ENCODE assay signal across 7 mouse cellular contexts in genomic region chr1:153665066-153665715, GRCm38 (mm10). TPM values are rescaled to one million over a fixed set of nuclear protein-coding genes. Genes with fewer than 3 reads are reported as not detected.
DNase-seq lines count a peak whose midpoint lies in the region; ATAC-seq and TF ChIP-seq lines count a peak whose summit lies in the region.

No protein-coding gene starts in this region.

- no peak for DNase-seq in lung, adult 2 months
- DNase-seq in embryonic facial prominence, embryonic 11.5 days (ENCODE audit: low spot score), result peak; percentile 42
- peak; percentile 48 to 59 for DNase-seq in layer of hippocampus, postnatal 36 days
- DNase-seq in gastrocnemius, adult 18-20 months (ENCODE audit: low spot score), result no peak

- TF ChIP-seq CTCF in lung, adult 2 months (IDR thresholded peaks at IDR 0.05; ENCODE audit: insufficient read depth, low read length), result no peak

- ATAC-seq in lung, embryonic 16.5 days (ENCODE audit: low read depth), result peak; percentile 45; the same call in 1 of the 2 replicates
- peak; percentile 64 for ATAC-seq in embryonic facial prominence, embryonic 11.5 days (replicated peaks; ENCODE audit: insufficient number of reproducible peaks, low FRiP score, low TSS enrichment, low read depth)
- ATAC-seq in neural tube, embryonic 13.5 days (ENCODE audit: low read depth), result peak; percentile 57
- ATAC-seq in erythroid progenitor cell, adult 5-6 weeks (replicated peaks; ENCODE audit: low FRiP score, poor library complexity, severe bottlenecking), result no peak

- WGBS in lung, embryonic 16.5 days, result 10% methylated on average over 10 of the region's 10 CpGs
- 26% methylated on average over 10 of the region's 10 CpGs for WGBS in lung, adult 2 months
- 7% methylated on average over 10 of the region's 10 CpGs for WGBS in embryonic facial prominence, embryonic 11.5 days
- 3% methylated on average over 10 of the region's 10 CpGs for WGBS in neural tube, embryonic 13.5 days

- no peak for TF ChIP-seq POLR2A in lung, adult 2 months (IDR thresholded peaks at IDR 0.05; ENCODE audit: borderline replicate concordance, extremely low read depth, low read depth, low read length)

- peaks cover 15% of the 10 kb centered on the region; the same call in 1 of the 2 replicates for H3K27me3 ChIP-seq in lung, embryonic 16.5 days (ENCODE audit: control insufficient read depth, insufficient read depth, low read depth, low read length)
- no peaks in the 10 kb centered on the region for H3K27me3 ChIP-seq in embryonic facial prominence, embryonic 11.5 days (ENCODE audit: control insufficient read depth, insufficient read depth, low read length)
- no peaks in the 10 kb centered on the region for H3K27me3 ChIP-seq in neural tube, embryonic 13.5 days

- no peak overlapping the region for H3K9ac ChIP-seq in lung, embryonic 16.5 days (ENCODE audit: low read length)
- peak overlapping the region; percentile 13; the same call in 1 of the 2 replicates for H3K9ac ChIP-seq in embryonic facial prominence, embryonic 11.5 days (replicated peaks; ENCODE audit: low read length)
- H3K9ac ChIP-seq in neural tube, embryonic 13.5 days, result peak overlapping the region; percentile 63

- no peak overlapping the region for H3K4me3 ChIP-seq in lung, embryonic 16.5 days (ENCODE audit: low read length)
- no peak overlapping the region for H3K4me3 ChIP-seq in lung, adult 2 months (replicated peaks; ENCODE audit: extremely low read depth, low read depth, low read length)
- H3K4me3 ChIP-seq in embryonic facial prominence, embryonic 11.5 days (ENCODE audit: low read depth, low read length), result peak overlapping the region; percentile 10; the same call in 1 of the 2 replicates
- H3K4me3 ChIP-seq in neural tube, embryonic 13.5 days, result peak overlapping the region; percentile 25

- H3K27ac ChIP-seq in lung, embryonic 16.5 days (ENCODE audit: low read length), result no peak overlapping the region
- no peak overlapping the region for H3K27ac ChIP-seq in embryonic facial prominence, embryonic 11.5 days (replicated peaks; ENCODE audit: low read depth, low read length)
- peak overlapping the region; percentile 95 for H3K27ac ChIP-seq in neural tube, embryonic 13.5 days (replicated peaks)

- H3K9me3 ChIP-seq in lung, embryonic 16.5 days (ENCODE audit: control insufficient read depth, low read length), result no peaks in the 10 kb centered on the region
- no peaks in the 10 kb centered on the region for H3K9me3 ChIP-seq in embryonic facial prominence, embryonic 11.5 days (replicated peaks; ENCODE audit: control insufficient read depth, low read length)
- no peaks in the 10 kb centered on the region for H3K9me3 ChIP-seq in neural tube, embryonic 13.5 days

- peaks cover 16% of the 10 kb centered on the region for H3K4me1 ChIP-seq in lung, embryonic 16.5 days (replicated peaks; ENCODE audit: control insufficient read depth, insufficient read depth, low read length)
- H3K4me1 ChIP-seq in lung, adult 2 months (ENCODE audit: control insufficient read depth, insufficient read depth, low read length), result peaks cover 3% of the 10 kb centered on the region; the same call in 1 of the 2 replicates
- H3K4me1 ChIP-seq in embryonic facial prominence, embryonic 11.5 days (ENCODE audit: control insufficient read depth, insufficient read depth, low read length), result peaks cover 2% of the 10 kb centered on the region; the same call in 1 of the 2 replicates
- H3K4me1 ChIP-seq in neural tube, embryonic 13.5 days (replicated peaks), result peaks cover 79% of the 10 kb centered on the region

- no peaks in the 10 kb centered on the region for H3K36me3 ChIP-seq in lung, embryonic 16.5 days (ENCODE audit: control insufficient read depth, insufficient read depth, low read length)
- no peaks in the 10 kb centered on the region for H3K36me3 ChIP-seq in embryonic facial prominence, embryonic 11.5 days (replicated peaks; ENCODE audit: control insufficient read depth, insufficient read depth, low read depth, low read length)
- no peaks in the 10 kb centered on the region for H3K36me3 ChIP-seq in neural tube, embryonic 13.5 days

- H3K4me2 ChIP-seq in lung, embryonic 16.5 days (ENCODE audit: low read depth, low read length), result no peak overlapping the region
- no peak overlapping the region for H3K4me2 ChIP-seq in embryonic facial prominence, embryonic 11.5 days (ENCODE audit: low read depth, low read length)
- H3K4me2 ChIP-seq in neural tube, embryonic 13.5 days, result peak overlapping the region; percentile 51

RNA-seq across cellular contexts. Expression of gene Rgs8, which starts 12.4 kb away (rescaled TPM):
- 0.10 and 0.15 TPM in 2 replicates for polyA plus RNA-seq in lung, embryonic 16.5 days (2015; fragmentation: Nextera tagmentation; extraction: Ambion mirVana)
- 0.01 TPM in 1 of 2 replicates, not detected in the other for polyA plus RNA-seq in lung, adult 2 months (2012; rRNA removed)
- 1.9 and 2.6 TPM in 2 replicates for polyA plus RNA-seq in embryonic facial prominence, embryonic 11.5 days (2014; fragmentation: Nextera tagmentation; extraction: Ambion mirVana)
- total RNA-seq in layer of hippocampus, postnatal 36 days (2021), result 10 to 100 TPM; 76.1 to 76.4 TPM
- 16.9 and 17.2 TPM in 2 replicates for polyA plus RNA-seq in neural tube, embryonic 13.5 days (2015; fragmentation: Nextera tagmentation; extraction: Ambion mirVana)
- total RNA-seq in erythroid progenitor cell, adult 5-6 weeks (2015; ENCODE audit: low replicate concordance), result not detected in 2 replicates
- total RNA-seq in erythroid progenitor cell, adult 5-6 weeks (2017; ENCODE audit: low replicate concordance), result not detected in 2 replicates
- total RNA-seq in gastrocnemius, adult 18-20 months (2021), result not detected

Comparison
In these comparisons a context has a peak if more than half of its experiments do, and no peak if none do; other contexts are left out.
1. H3K4me3 ChIP-seq: peak in embryonic facial prominence, embryonic 11.5 days (single experiment) and neural tube, embryonic 13.5 days (single experiment); none in lung, embryonic 16.5 days (single experiment) and lung, adult 2 months (single experiment).
2. DNase-seq: peak in embryonic facial prominence, embryonic 11.5 days (single experiment) and layer of hippocampus, postnatal 36 days (2 of 2); none in lung, adult 2 months (single experiment) and gastrocnemius, adult 18-20 months (single experiment).